ENCODE assay signal across 10 mouse cellular contexts in genomic region chr8:94991454-94991994, GRCm38 (mm10). TPM values are rescaled to one million over a fixed set of nuclear protein-coding genes. Genes with fewer than 3 reads are reported as not detected.
A peak's percentile ranks its signal among the peaks of the same experiment; 100 is the strongest.
DNase-seq lines count a peak whose midpoint lies in the region; ATAC-seq and TF ChIP-seq lines count a peak whose summit lies in the region.
"Had no signal": no experiment of that assay in that cellular context is flagged by ENCODE, and none has a peak within 500 bp of the region (broad histone marks: within the 10 kb centered on the region; RNA-seq: fewer than 3 reads in every experiment).

No protein-coding gene starts in this region.

- WGBS in limb, embryonic 15.5 days, result 80% methylated on average over 9 of the region's 9 CpGs
- WGBS in limb, embryonic 10.5 days, result 79% methylated on average over 9 of the region's 9 CpGs
- WGBS in embryonic facial prominence, embryonic 15.5 days, result 70% methylated on average over 9 of the region's 9 CpGs
- WGBS in hindbrain, postnatal 0 days, result 76% methylated on average over 9 of the region's 9 CpGs
- WGBS in neural tube, embryonic 14.5 days, result 85% methylated on average over 9 of the region's 9 CpGs

- no peak overlapping the region for H3K4me3 ChIP-seq in limb, embryonic 15.5 days
- no peak overlapping the region for H3K4me3 ChIP-seq in limb, embryonic 10.5 days
- no peak overlapping the region for H3K4me3 ChIP-seq in embryonic facial prominence, embryonic 15.5 days (replicated peaks)
- H3K4me3 ChIP-seq in hindbrain, postnatal 0 days (ENCODE audit: low read length), result no peak overlapping the region
- no peak overlapping the region for H3K4me3 ChIP-seq in neural tube, embryonic 14.5 days (ENCODE audit: low read depth, low read length)

- no peaks in the 10 kb centered on the region for H3K27me3 ChIP-seq in limb, embryonic 15.5 days
- peaks cover 15% of the 10 kb centered on the region; the same call in 1 of the 2 replicates for H3K27me3 ChIP-seq in limb, embryonic 10.5 days (ENCODE audit: low read depth, poor library complexity, severe bottlenecking)
- no peaks in the 10 kb centered on the region for H3K27me3 ChIP-seq in embryonic facial prominence, embryonic 15.5 days
- no peaks in the 10 kb centered on the region for H3K27me3 ChIP-seq in hindbrain, postnatal 0 days (ENCODE audit: insufficient read depth, low read length)
- H3K27me3 ChIP-seq in neural tube, embryonic 14.5 days (ENCODE audit: control insufficient read depth, insufficient read depth, low read length), result no peaks in the 10 kb centered on the region

- H3K4me2 ChIP-seq in limb, embryonic 15.5 days, result no peak overlapping the region
- H3K4me2 ChIP-seq in embryonic facial prominence, embryonic 15.5 days (replicated peaks), result 0 out of 2 replicates have a peak overlapping the region, but pooled peaks have one; percentile 8
- H3K4me2 ChIP-seq in hindbrain, postnatal 0 days (ENCODE audit: low read depth, low read length), result no peak overlapping the region
- H3K4me2 ChIP-seq in neural tube, embryonic 14.5 days (ENCODE audit: low read depth, low read length), result no peak overlapping the region

- ATAC-seq in limb, embryonic 15.5 days (ENCODE audit: insufficient number of reproducible peaks, low FRiP score, low TSS enrichment, low read depth), result no peak
- ATAC-seq in embryonic facial prominence, embryonic 15.5 days (ENCODE audit: insufficient number of reproducible peaks, low FRiP score, low TSS enrichment, low read depth), result no peak
- ATAC-seq in hindbrain, postnatal 0 days, result no peak
- ATAC-seq in neural tube, embryonic 14.5 days (ENCODE audit: low read depth), result no peak

- H3K4me1 ChIP-seq in limb, embryonic 15.5 days, result peaks cover 45% of the 10 kb centered on the region
- peaks cover 38% of the 10 kb centered on the region for H3K4me1 ChIP-seq in limb, embryonic 10.5 days
- peaks cover 64% of the 10 kb centered on the region for H3K4me1 ChIP-seq in embryonic facial prominence, embryonic 15.5 days
- peaks cover 56% of the 10 kb centered on the region for H3K4me1 ChIP-seq in hindbrain, postnatal 0 days (ENCODE audit: insufficient read depth, low read length)
- H3K4me1 ChIP-seq in neural tube, embryonic 14.5 days (ENCODE audit: control insufficient read depth, insufficient read depth, low read length), result peaks cover 41% of the 10 kb centered on the region

- H3K9ac ChIP-seq in limb, embryonic 15.5 days, result no peak overlapping the region
- H3K9ac ChIP-seq in embryonic facial prominence, embryonic 15.5 days, result no peak overlapping the region
- H3K9ac ChIP-seq in hindbrain, postnatal 0 days (replicated peaks; ENCODE audit: low read length), result no peak overlapping the region
- H3K9ac ChIP-seq in neural tube, embryonic 14.5 days (replicated peaks; ENCODE audit: low read depth, low read length), result no peak overlapping the region

- H3K27ac ChIP-seq in limb, embryonic 15.5 days, result peak overlapping the region; percentile 52; the same call in 1 of the 2 replicates
- no peak overlapping the region for H3K27ac ChIP-seq in limb, embryonic 10.5 days
- H3K27ac ChIP-seq in embryonic facial prominence, embryonic 15.5 days (replicated peaks), result peak overlapping the region; percentile 35; the same call in 1 of the 2 replicates
- peak overlapping the region; percentile 95 for H3K27ac ChIP-seq in hindbrain, postnatal 0 days
- H3K27ac ChIP-seq in neural tube, embryonic 14.5 days (ENCODE audit: low read depth, low read length), result peak overlapping the region; percentile 92; the same call in 1 of the 2 replicates

- DNase-seq in limb, embryonic 10.5 days (ENCODE audit: low spot score), result no peak
- DNase-seq in hindbrain, postnatal 0 days (ENCODE audit: low spot score), result no peak
- DNase-seq in MN1 (ENCODE audit: low spot score), result no peak
- DNase-seq in cerebellum, adult 18-20 months, result no peak
- DNase-seq: adrenal gland, adult 8-10 months; cerebellum, adult 9-11 months; right cerebral cortex, postnatal 14 days had no signal

- no peak for TF ChIP-seq CTCF in hindbrain, postnatal 0 days (IDR thresholded peaks at IDR 0.05; ENCODE audit: low read depth)

- H3K9me3 ChIP-seq in limb, embryonic 15.5 days, result no peaks in the 10 kb centered on the region
- no peaks in the 10 kb centered on the region for H3K9me3 ChIP-seq in limb, embryonic 10.5 days (replicated peaks)
- H3K9me3 ChIP-seq in embryonic facial prominence, embryonic 15.5 days (replicated peaks), result no peaks in the 10 kb centered on the region
- no peaks in the 10 kb centered on the region for H3K9me3 ChIP-seq in hindbrain, postnatal 0 days (ENCODE audit: low read length)
- no peaks in the 10 kb centered on the region for H3K9me3 ChIP-seq in neural tube, embryonic 14.5 days (ENCODE audit: control insufficient read depth, low read length)

- no peaks in the 10 kb centered on the region for H3K36me3 ChIP-seq in limb, embryonic 15.5 days
- H3K36me3 ChIP-seq in limb, embryonic 10.5 days, result no peaks in the 10 kb centered on the region
- no peaks in the 10 kb centered on the region for H3K36me3 ChIP-seq in embryonic facial prominence, embryonic 15.5 days
- H3K36me3 ChIP-seq in hindbrain, postnatal 0 days (ENCODE audit: insufficient read depth, low read length), result no peaks in the 10 kb centered on the region
- H3K36me3 ChIP-seq in neural tube, embryonic 14.5 days (ENCODE audit: control insufficient read depth, insufficient read depth, low read length), result no peaks in the 10 kb centered on the region

RNA-seq across cellular contexts. Expression of gene Adgrg1, which starts 17.0 kb away (rescaled TPM):
- 23.2 and 25.0 TPM in 2 replicates for polyA plus RNA-seq in limb, embryonic 15.5 days (2015; fragmentation: Nextera tagmentation; extraction: Ambion mirVana)
- 7.0 and 11.6 TPM in 2 replicates for polyA plus RNA-seq in limb, embryonic 10.5 days (2016; fragmentation: Nextera tagmentation; extraction: Ambion mirVana)
- 29.9 and 31.9 TPM in 2 replicates for polyA plus RNA-seq in embryonic facial prominence, embryonic 15.5 days (2015; fragmentation: Nextera tagmentation; extraction: Ambion mirVana)
- 236 and 284 TPM in 2 replicates for total RNA-seq in hindbrain, postnatal 0 days (2014; rRNA removed)
- 105 TPM in 2 replicates for polyA plus RNA-seq in hindbrain, postnatal 0 days (2015; fragmentation: Nextera tagmentation; extraction: Ambion mirVana)
- polyA plus RNA-seq in neural tube, embryonic 14.5 days (2014; fragmentation: Nextera tagmentation; extraction: Ambion mirVana), result 93.5 and 116 TPM in 2 replicates

RNA-seq across cellular contexts. Expression of gene Adgrg3, which starts 26.0 kb away (rescaled TPM):
- 3.6 and 3.7 TPM in 2 replicates for polyA plus RNA-seq in limb, embryonic 15.5 days (2015; fragmentation: Nextera tagmentation; extraction: Ambion mirVana)
- polyA plus RNA-seq in limb, embryonic 10.5 days (2016; fragmentation: Nextera tagmentation; extraction: Ambion mirVana), result 3.4 and 4.2 TPM in 2 replicates
- polyA plus RNA-seq in embryonic facial prominence, embryonic 15.5 days (2015; fragmentation: Nextera tagmentation; extraction: Ambion mirVana), result 3.2 and 3.8 TPM in 2 replicates
- 1.3 TPM in 2 replicates for total RNA-seq in hindbrain, postnatal 0 days (2014; rRNA removed)
- 0.52 and 0.54 TPM in 2 replicates for polyA plus RNA-seq in hindbrain, postnatal 0 days (2015; fragmentation: Nextera tagmentation; extraction: Ambion mirVana)
- polyA plus RNA-seq in neural tube, embryonic 14.5 days (2014; fragmentation: Nextera tagmentation; extraction: Ambion mirVana), result 1.1 and 2.0 TPM in 2 replicates
